ENCODE assay signal across 8 mouse cellular contexts in genomic region chr10:61273844-61274215, GRCm38 (mm10). TPM values are rescaled to one million over a fixed set of nuclear protein-coding genes. Genes with fewer than 3 reads are reported as not detected.
DNase-seq lines count a peak whose midpoint lies in the region; ATAC-seq and TF ChIP-seq lines count a peak whose summit lies in the region.

No protein-coding gene starts in this region.

- peaks cover 20% of the 10 kb centered on the region for H3K36me3 ChIP-seq in C2C12 (ENCODE audit: control insufficient read depth, insufficient read depth)
- H3K36me3 ChIP-seq in embryonic facial prominence, embryonic 12.5 days = no peaks in the 10 kb centered on the region
- no peaks in the 10 kb centered on the region for H3K36me3 ChIP-seq in heart, embryonic 13.5 days
- H3K36me3 ChIP-seq in limb, embryonic 15.5 days = no peaks in the 10 kb centered on the region
- H3K36me3 ChIP-seq in neural tube, embryonic 15.5 days = no peaks in the 10 kb centered on the region

- TF ChIP-seq CTCF in C2C12 (IDR thresholded peaks at IDR 0.05; ENCODE audit: control insufficient read depth, insufficient read depth, insufficient read length) = no peak

- DNase-seq in cerebellum, adult 11-12 months = no peak
- no peak for DNase-seq in frontal cortex, postnatal 14 days (ENCODE audit: low spot score in 2 of 2)

- ATAC-seq in embryonic facial prominence, embryonic 12.5 days (ENCODE audit: insufficient number of reproducible peaks, insufficient read depth, low FRiP score, low TSS enrichment) = no peak
- no peak for ATAC-seq in heart, embryonic 13.5 days (ENCODE audit: extremely low read depth, insufficient number of reproducible peaks, low FRiP score, low TSS enrichment)
- no peak for ATAC-seq in limb, embryonic 15.5 days (ENCODE audit: insufficient number of reproducible peaks, low FRiP score, low TSS enrichment, low read depth)
- no peak for ATAC-seq in neural tube, embryonic 15.5 days (ENCODE audit: low FRiP score)
- no peak for ATAC-seq in cerebellum, adult (ENCODE audit: insufficient number of reproducible peaks, low FRiP score, low TSS enrichment)

- 50% methylated on average over 7 of the region's 7 CpGs for WGBS in embryonic facial prominence, embryonic 12.5 days
- 56% methylated on average over 7 of the region's 7 CpGs for WGBS in heart, embryonic 13.5 days
- WGBS in limb, embryonic 15.5 days = 32% methylated on average over 7 of the region's 7 CpGs
- 45% methylated on average over 7 of the region's 7 CpGs for WGBS in neural tube, embryonic 15.5 days

- H3K9ac ChIP-seq in embryonic facial prominence, embryonic 12.5 days = peak overlapping the region; percentile 72; the same call in 1 of the 2 replicates
- H3K9ac ChIP-seq in heart, embryonic 13.5 days = peak overlapping the region; percentile 86
- H3K9ac ChIP-seq in limb, embryonic 15.5 days = peak overlapping the region; percentile 68; the same call in 1 of the 2 replicates
- H3K9ac ChIP-seq in neural tube, embryonic 15.5 days (replicated peaks) = no peak overlapping the region

- peak overlapping the region; percentile 54 for H3ac ChIP-seq in C2C12 (ENCODE audit: control insufficient read depth, insufficient read length, low read depth)

- H3K9me3 ChIP-seq in embryonic facial prominence, embryonic 12.5 days = no peaks in the 10 kb centered on the region
- H3K9me3 ChIP-seq in heart, embryonic 13.5 days = no peaks in the 10 kb centered on the region
- H3K9me3 ChIP-seq in limb, embryonic 15.5 days = no peaks in the 10 kb centered on the region
- no peaks in the 10 kb centered on the region for H3K9me3 ChIP-seq in neural tube, embryonic 15.5 days (replicated peaks)

- peaks cover 5% of the 10 kb centered on the region for H3K79me3 ChIP-seq in C2C12 (ENCODE audit: low read depth)

- H3K4me2 ChIP-seq in embryonic facial prominence, embryonic 12.5 days (replicated peaks) = peak overlapping the region; percentile 91
- peak overlapping the region; percentile 96 for H3K4me2 ChIP-seq in heart, embryonic 13.5 days
- peak overlapping the region; percentile 93 for H3K4me2 ChIP-seq in limb, embryonic 15.5 days
- H3K4me2 ChIP-seq in neural tube, embryonic 15.5 days = peak overlapping the region; percentile 97

- no peaks in the 10 kb centered on the region for H3K27me3 ChIP-seq in C2C12 (ENCODE audit: control insufficient read depth, insufficient read depth, insufficient read length)
- 0 out of 2 replicates have a peak, but pooled peaks cover 6% of the 10 kb centered on the region for H3K27me3 ChIP-seq in embryonic facial prominence, embryonic 12.5 days
- H3K27me3 ChIP-seq in heart, embryonic 13.5 days (replicated peaks) = peaks cover 8% of the 10 kb centered on the region; the same call in 1 of the 2 replicates
- H3K27me3 ChIP-seq in limb, embryonic 15.5 days = no peaks in the 10 kb centered on the region
- H3K27me3 ChIP-seq in neural tube, embryonic 15.5 days (replicated peaks) = peaks cover 26% of the 10 kb centered on the region

- peaks cover 17% of the 10 kb centered on the region for H3K79me2 ChIP-seq in C2C12 (ENCODE audit: control insufficient read depth, insufficient read depth)

- peaks cover 20% of the 10 kb centered on the region for H3K4me1 ChIP-seq in embryonic facial prominence, embryonic 12.5 days
- peaks cover 32% of the 10 kb centered on the region for H3K4me1 ChIP-seq in heart, embryonic 13.5 days
- H3K4me1 ChIP-seq in limb, embryonic 15.5 days = peaks cover 44% of the 10 kb centered on the region
- peaks cover 19% of the 10 kb centered on the region for H3K4me1 ChIP-seq in neural tube, embryonic 15.5 days

- H3K4me3 ChIP-seq in C2C12 (ENCODE audit: insufficient read depth, poor library complexity, severe bottlenecking) = peak overlapping the region; percentile 56
- peak overlapping the region; percentile 56 for H3K4me3 ChIP-seq in embryonic facial prominence, embryonic 12.5 days
- H3K4me3 ChIP-seq in heart, embryonic 13.5 days = peak overlapping the region; percentile 66
- H3K4me3 ChIP-seq in limb, embryonic 15.5 days = peak overlapping the region; percentile 63
- H3K4me3 ChIP-seq in neural tube, embryonic 15.5 days (replicated peaks) = peak overlapping the region; percentile 49

- no peak overlapping the region for H3K27ac ChIP-seq in embryonic facial prominence, embryonic 12.5 days
- 0 out of 2 replicates have a peak overlapping the region, but pooled peaks have one; percentile 2 for H3K27ac ChIP-seq in heart, embryonic 13.5 days (replicated peaks)
- peak overlapping the region; percentile 84 for H3K27ac ChIP-seq in limb, embryonic 15.5 days
- H3K27ac ChIP-seq in neural tube, embryonic 15.5 days (replicated peaks) = no peak overlapping the region

TF ChIP-seq in C2C12, 6 proteins besides CTCF, POLR2A, EP300 and RAD21:
- no peak for TF ChIP-seq CEBPB (IDR thresholded peaks at IDR 0.05; ENCODE audit: low read depth)
- TF ChIP-seq MYOD1 (IDR thresholded peaks at IDR 0.05; ENCODE audit: control insufficient read depth, insufficient read length, low read depth) = no peak
- TF ChIP-seq USF1 (IDR thresholded peaks at IDR 0.05; ENCODE audit: low read depth) = no peak
- TF ChIP-seq MAX (IDR thresholded peaks at IDR 0.05) = no peak
- no peak for TF ChIP-seq FOSL1 (IDR thresholded peaks at IDR 0.05; ENCODE audit: insufficient read depth, low read length, poor library complexity, severe bottlenecking)
- TF ChIP-seq MYOG (IDR thresholded peaks at IDR 0.05; ENCODE audit: control insufficient read depth, extremely low read depth, insufficient read length) = no peak

RNA-seq across cellular contexts. Expression of gene Adamts14, which starts 0.6 kb away (rescaled TPM):
- polyA plus RNA-seq in C2C12 (2012; fragmentation: generic; extraction: Trizol) = 7.0 TPM
- polyA plus RNA-seq in embryonic facial prominence, embryonic 12.5 days (2016; fragmentation: Nextera tagmentation; extraction: Ambion mirVana) = 1.2 and 1.5 TPM in 2 replicates
- polyA plus RNA-seq in heart, embryonic 13.5 days (2015; fragmentation: Nextera tagmentation; extraction: Ambion mirVana) = 0.76 and 1.3 TPM in 2 replicates
- 4.9 and 6.9 TPM in 2 replicates for polyA plus RNA-seq in limb, embryonic 15.5 days (2015; fragmentation: Nextera tagmentation; extraction: Ambion mirVana)
- 0.43 and 0.54 TPM in 2 replicates for polyA plus RNA-seq in neural tube, embryonic 15.5 days (2015; fragmentation: Nextera tagmentation; extraction: Ambion mirVana)

RNA-seq across cellular contexts. Expression of gene Prf1, which starts 23.8 kb away (rescaled TPM):
- not detected for polyA plus RNA-seq in C2C12 (2012; fragmentation: generic; extraction: Trizol)
- not detected in 2 replicates for polyA plus RNA-seq in embryonic facial prominence, embryonic 12.5 days (2016; fragmentation: Nextera tagmentation; extraction: Ambion mirVana)
- polyA plus RNA-seq in heart, embryonic 13.5 days (2015; fragmentation: Nextera tagmentation; extraction: Ambion mirVana) = 0.08 TPM in 1 of 2 replicates, not detected in the other
- polyA plus RNA-seq in limb, embryonic 15.5 days (2015; fragmentation: Nextera tagmentation; extraction: Ambion mirVana) = 0.09 TPM in 1 of 2 replicates, not detected in the other
- 0.09 TPM in 1 of 2 replicates, not detected in the other for polyA plus RNA-seq in neural tube, embryonic 15.5 days (2015; fragmentation: Nextera tagmentation; extraction: Ambion mirVana)

Comparison
In these comparisons a context has a peak if more than half of its experiments do, and no peak if none do; other contexts are left out.
1. H3K27ac ChIP-seq: peak in heart, embryonic 13.5 days (single experiment) and limb, embryonic 15.5 days (single experiment); none in embryonic facial prominence, embryonic 12.5 days (single experiment) and neural tube, embryonic 15.5 days (single experiment).
2. Peak in every context shown above with its lines, with median percentiles within 50 percentile points of each other: H3K4me3 ChIP-seq and H3K4me2 ChIP-seq.